Mouse (Mus musculus) layer of hippocampus, adult 2 months (tissue): ENCODE measurements around the gene Dusp2. TPM values are rescaled to one million over a fixed set of nuclear protein-coding genes. Genes with fewer than 3 reads are reported as not detected.
"Not testable (repeated sequence)": the region's sequence is repeated elsewhere in the genome, so short reads cannot be mapped to it uniquely, and the experiment has no call there.

ENCODE experiments used
- DNase-seq, 2 experiments: peaks; one replicate each; pipeline ENCODE4 v3.0.0; 2022; ENCODE audit warnings: low spot score in 2 of 2
- H3K27ac ChIP-seq: fragments of 200-600 bp; 2 replicates; pipeline ENCODE4 v1.8.1; 2022
- H3K4me3 ChIP-seq: fragments of 200-600 bp; 2 replicates; pipeline ENCODE4 v1.8.1; 2022; ENCODE audit warnings: mild to moderate bottlenecking
- CTCF ChIP-seq: fragments of 200-600 bp; conservative IDR thresholded peaks from 2 replicates; pipeline ENCODE4 v1.8.1; 2022; ENCODE audit warnings: antibody characterized with exemption, mild to moderate bottlenecking, moderate library complexity
- long read RNA-seq, 2 experiments: library from polyadenylated mRNA; stranded (forward); transcript quantifications; one replicate each; pipeline ENCODE4 v2.0.0; 2021; ENCODE audit warnings: borderline mapping rate in 2 of 2
- total RNA-seq, 2 experiments: library from RNA; stranded (reverse); gene quantifications; 2 replicates each; pipeline ENCODE4 v1.2.3; 2021

Dusp2 gene
- 1 to 10 TPM; 1.6 to 2.0 TPM for total RNA-seq
- long read RNA-seq, experiment 1, partial matches to known transcripts: 0 of 2 reads
- long read RNA-seq, experiment 1, other reads (novel, unspliced or antisense): 0 of 2 reads
- long read RNA-seq, experiment 2: 0 reads

- no peak for TF ChIP-seq CTCF
- Histone ChIP-seq H3K4me3 (peak within 1 kb of the TSS; percentile 56), H3K27ac (peak within 1 kb of the TSS; percentile 75)
- DNase-seq: peak; percentile 49 to 64
Observed at GRCm38 (mm10) chr2:127335767-127336496, at the start of gene Dusp2. Gene Dusp2 (plus strand): TSS chr2:127336159.

GRCm38 (mm10) chr2:127292250-127292649 is 43.7 kb upstream of the Dusp2 start:
- no peak for DNase-seq
- Histone ChIP-seq H3K4me3 (no peak overlapping the region), H3K27ac (no peak overlapping the region)
- TF ChIP-seq CTCF: no peak

GRCm38 (mm10) chr2:127297001-127297805 is 38.8 kb upstream of the Dusp2 start:
- no peak overlapping the region for H3K27ac ChIP-seq
- TF ChIP-seq CTCF: no peak
- no peak overlapping the region for H3K4me3 ChIP-seq
- DNase-seq: no peak

- 0 out of 2 replicates have a peak overlapping the region, but pooled peaks have one; percentile 18 for H3K27ac ChIP-seq
- H3K4me3 ChIP-seq: no peak overlapping the region
- TF ChIP-seq CTCF: no peak
- no peak for DNase-seq
Observed at GRCm38 (mm10) chr2:127298056-127298455, 37.9 kb upstream of the Dusp2 start.

GRCm38 (mm10) chr2:127300701-127301100 is 35.3 kb upstream of the Dusp2 start:
- no peak for TF ChIP-seq CTCF
- DNase-seq: no peak
- Histone ChIP-seq H3K27ac (no peak overlapping the region), H3K4me3 (no peak overlapping the region)

GRCm38 (mm10) chr2:127301883-127302282 is 34.1 kb upstream of the Dusp2 start:
- H3K27ac ChIP-seq: no peak overlapping the region

GRCm38 (mm10) chr2:127304192-127304591 is 31.8 kb upstream of the Dusp2 start:
- not testable (repeated sequence) for H3K27ac ChIP-seq, H3K4me3 ChIP-seq, DNase-seq

More at GRCm38 (mm10) chr2:127301883-127302282, 34.1 kb upstream of the Dusp2 start:
- no peak overlapping the region for H3K4me3 ChIP-seq
- no peak for DNase-seq
- TF ChIP-seq CTCF: no peak

GRCm38 (mm10) chr2:127304609-127305210 is 31.2 kb upstream of the Dusp2 start:
- H3K4me3 ChIP-seq: no peak overlapping the region

GRCm38 (mm10) chr2:127306123-127306522 is 29.8 kb upstream of the Dusp2 start:
- TF ChIP-seq CTCF: peak; percentile 39
- Histone ChIP-seq H3K27ac (no peak overlapping the region), H3K4me3 (no peak overlapping the region)
- DNase-seq: no peak

More at GRCm38 (mm10) chr2:127304609-127305210, 31.2 kb upstream of the Dusp2 start:
- no peak for DNase-seq
- no peak overlapping the region for H3K27ac ChIP-seq
- TF ChIP-seq CTCF: no peak

GRCm38 (mm10) chr2:127307179-127307578 is 28.8 kb upstream of the Dusp2 start:
- Histone ChIP-seq H3K27ac (no peak overlapping the region), H3K4me3 (no peak overlapping the region)
- no peak for DNase-seq
- no peak for TF ChIP-seq CTCF

GRCm38 (mm10) chr2:127308660-127309059 is 27.3 kb upstream of the Dusp2 start:
- TF ChIP-seq CTCF: peak; percentile 75
- H3K27ac ChIP-seq: no peak overlapping the region
- no peak overlapping the region for H3K4me3 ChIP-seq
- no peak for DNase-seq

- no peak overlapping the region for H3K27ac ChIP-seq
- DNase-seq: no peak
- no peak overlapping the region for H3K4me3 ChIP-seq
- no peak for TF ChIP-seq CTCF
Observed at GRCm38 (mm10) chr2:127310246-127310645, 25.7 kb upstream of the Dusp2 start.

- DNase-seq: no peak
- H3K4me3 ChIP-seq: no peak overlapping the region
- no peak for TF ChIP-seq CTCF
- no peak overlapping the region for H3K27ac ChIP-seq
Observed at GRCm38 (mm10) chr2:127310685-127311084, 25.3 kb upstream of the Dusp2 start.
